Mouse (Mus musculus) embryo, embryonic 11.5 days (tissue): Measurements from ENCODE around the gene Olfml2a.

ENCODE experiments used
- DNase-seq: peaks from one replicate; pipeline ENCODE4 v3.0.0-alpha.2; 2012; ENCODE audit warnings: low read depth, low spot score

Olfml2a gene

GRCm38 (mm10) chr2:38938007-38938406 lies 6.2 kb downstream of the Olfml2a start:
- no peak for DNase-seq

GRCm38 (mm10) chr2:38939047-38939446 lies 7.3 kb downstream of the Olfml2a start:
- no peak for DNase-seq

DNA sequence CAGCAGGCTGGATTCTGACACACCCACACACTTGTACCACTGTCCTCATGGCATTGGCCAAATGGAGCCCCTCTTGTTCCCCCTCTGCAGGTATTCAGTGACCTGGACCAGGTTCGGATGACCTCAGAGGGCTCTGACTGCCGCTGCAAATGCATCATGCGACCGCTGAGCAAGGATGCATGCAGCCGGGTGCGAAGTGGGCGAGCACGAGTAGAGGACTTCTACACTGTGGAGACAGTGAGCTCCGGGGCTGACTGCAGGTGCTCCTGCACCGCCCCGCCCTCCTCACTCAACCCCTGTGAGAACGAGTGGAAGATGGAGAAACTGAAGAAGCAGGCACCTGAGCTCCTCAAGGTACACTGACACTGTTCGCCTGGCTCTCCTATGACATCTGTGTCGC lies 9.6 kb downstream of the Olfml2a start:
- no peak for DNase-seq

- DNase-seq = no peak
These were observed 10.1 kb downstream of the Olfml2a start for GRCm38 (mm10) chr2:38941898-38942297.

GRCm38 (mm10) chr2:38943161-38943560 lies 11.4 kb downstream of the Olfml2a start:
- no peak for DNase-seq

- no peak for DNase-seq
These were observed 12.2 kb downstream of the Olfml2a start for GRCm38 (mm10) chr2:38943977-38944376.

DNA sequence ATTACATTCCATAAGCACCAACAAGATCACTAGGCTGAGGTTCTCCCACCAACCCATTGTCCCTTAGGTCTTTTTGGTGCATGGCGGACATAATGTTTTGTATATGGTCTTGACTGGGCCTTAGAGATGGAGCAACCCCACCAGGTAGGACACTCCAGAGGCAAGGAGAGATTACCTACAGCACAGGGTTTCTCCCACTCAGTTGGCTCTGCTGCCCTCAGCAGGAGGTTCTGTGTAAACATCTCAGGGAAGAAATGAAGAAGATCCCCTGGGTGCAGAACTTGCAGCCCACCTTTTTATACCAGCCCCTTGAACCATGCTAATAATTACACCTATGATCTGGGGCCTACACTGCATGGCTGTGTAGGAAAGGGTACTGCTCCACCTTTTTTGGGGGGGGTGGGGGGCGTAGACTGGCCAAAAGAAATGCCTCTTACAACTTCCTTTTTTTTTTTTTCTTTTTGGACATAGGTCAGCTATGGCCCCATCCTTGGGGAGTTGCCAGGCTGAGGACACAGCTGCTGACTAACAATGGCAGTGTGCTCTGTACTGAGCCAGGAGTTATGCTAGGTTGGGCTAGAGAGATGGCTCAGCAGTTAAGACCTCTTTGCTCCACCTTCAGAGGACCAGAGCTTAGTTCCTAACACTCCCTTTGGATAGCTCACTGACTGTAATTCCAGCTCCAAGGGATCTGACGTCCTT lies 12.8 kb downstream of the Olfml2a start:
- no peak for DNase-seq

GRCm38 (mm10) chr2:38947566-38947965 lies 15.8 kb downstream of the Olfml2a start:
- no peak for DNase-seq

- no peak for DNase-seq
These were observed 18.5 kb downstream of the Olfml2a start for GRCm38 (mm10) chr2:38950281-38950719.

GRCm38 (mm10) chr2:38953152-38953883 lies 21.5 kb downstream of the Olfml2a start:
- no peak for DNase-seq

DNA sequence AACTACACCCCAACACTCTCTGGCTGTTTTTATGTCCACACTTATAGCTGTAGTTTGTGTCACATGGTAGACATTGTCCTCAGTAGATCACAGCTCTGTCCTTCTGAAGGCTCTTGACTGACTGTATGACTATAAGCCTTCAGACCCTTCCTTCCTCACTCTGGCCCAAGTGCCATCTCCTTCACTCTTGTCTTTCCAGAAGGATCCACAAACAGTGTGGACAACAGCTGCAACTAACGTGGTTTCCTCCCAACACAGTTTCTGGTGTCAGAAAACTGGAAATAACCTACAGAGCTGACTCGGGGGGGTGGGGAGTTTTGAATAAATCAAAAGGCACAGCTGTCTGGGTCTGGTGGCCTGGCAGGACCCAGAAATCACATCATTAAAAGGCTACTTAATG lies 24.3 kb downstream of the Olfml2a start:
- DNase-seq = no peak

DNA sequence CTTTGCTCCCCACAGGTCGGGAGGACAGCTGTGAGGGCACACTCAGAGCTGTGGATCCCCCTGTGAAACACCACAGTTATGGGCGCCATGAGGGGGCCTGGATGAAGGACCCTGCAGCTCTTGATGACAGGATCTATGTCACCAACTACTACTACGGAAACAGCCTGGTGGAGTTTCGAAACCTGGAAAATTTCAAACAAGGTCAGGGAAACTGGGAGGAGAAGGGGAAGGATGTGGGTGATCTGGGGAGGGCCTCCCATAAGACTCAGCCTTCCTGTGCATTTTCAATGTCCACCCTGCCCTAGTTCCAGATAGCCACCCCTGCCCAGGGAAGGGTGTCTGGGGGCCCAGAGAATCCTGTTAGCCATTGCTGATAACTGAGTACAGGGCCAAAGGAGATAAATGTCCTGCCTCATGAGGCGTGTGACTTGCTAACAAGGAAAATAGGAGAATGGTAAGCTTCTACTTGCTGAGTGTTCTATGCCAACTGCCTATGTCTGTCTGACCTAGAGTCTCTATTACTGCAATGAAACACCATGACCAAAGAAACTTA lies 26.0 kb downstream of the Olfml2a start:
- DNase-seq = no peak

DNA sequence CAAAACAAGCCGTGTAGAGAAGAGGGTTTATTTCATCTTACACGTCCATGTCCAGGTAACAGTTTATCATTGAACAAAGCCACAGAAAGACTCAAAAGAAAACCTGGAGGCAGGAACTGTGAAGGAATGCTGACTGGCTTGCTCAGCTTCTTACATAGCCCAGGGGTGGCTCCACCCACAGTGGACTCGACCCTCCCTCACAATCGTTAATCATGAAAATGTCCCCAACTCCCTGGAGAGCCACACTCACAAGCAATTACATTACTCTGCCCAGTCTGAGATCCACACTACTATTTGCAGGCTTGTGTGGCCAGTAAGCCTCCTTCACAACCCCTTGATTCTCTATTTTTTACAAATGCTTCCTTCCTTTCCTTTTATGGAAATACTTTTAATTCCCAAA lies 32.4 kb downstream of the Olfml2a start:
- peak; percentile 44 for DNase-seq

DNA sequence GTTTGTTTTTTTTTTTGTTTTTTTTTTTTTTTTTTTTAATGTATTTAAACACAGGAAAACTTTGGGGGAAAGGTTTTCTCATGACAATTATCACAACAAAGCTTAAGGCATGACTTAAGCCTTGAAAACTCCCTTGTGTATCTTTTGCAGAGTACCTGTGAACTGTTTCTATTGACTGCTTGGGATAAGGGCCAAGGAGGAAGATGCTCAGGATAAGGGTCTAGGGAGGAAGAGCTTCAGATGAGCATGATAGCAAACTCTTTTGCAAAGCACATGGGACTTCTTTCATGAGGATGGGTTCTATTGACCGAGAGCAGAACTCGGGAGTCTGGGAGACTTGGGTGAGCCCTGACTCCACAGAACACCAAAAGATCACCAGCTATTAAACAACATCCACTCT lies 37.9 kb downstream of the Olfml2a start:
- DNase-seq = no peak

DNA sequence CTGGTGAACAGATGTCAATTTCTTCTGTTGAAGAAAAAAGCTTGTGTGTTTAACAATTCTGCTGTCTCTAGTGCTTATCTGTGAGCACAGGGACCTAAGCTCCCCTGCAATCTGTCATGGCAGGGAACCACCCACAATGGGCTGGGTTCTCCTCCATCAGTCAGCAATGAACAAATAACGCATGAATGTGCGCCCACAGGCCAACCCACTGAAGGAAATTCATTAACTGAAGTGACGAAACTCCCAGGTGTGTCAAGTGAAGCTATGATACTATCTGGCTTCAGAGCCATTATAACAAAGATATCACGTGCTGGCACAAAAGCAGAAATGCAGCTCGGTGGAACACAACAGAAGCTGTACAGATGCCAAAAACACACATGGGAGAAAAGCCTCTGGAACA lies 38.3 kb downstream of the Olfml2a start:
- no peak for DNase-seq

- DNase-seq = no peak
These were observed 41.4 kb downstream of the Olfml2a start for GRCm38 (mm10) chr2:38973223-38973622.

DNA sequence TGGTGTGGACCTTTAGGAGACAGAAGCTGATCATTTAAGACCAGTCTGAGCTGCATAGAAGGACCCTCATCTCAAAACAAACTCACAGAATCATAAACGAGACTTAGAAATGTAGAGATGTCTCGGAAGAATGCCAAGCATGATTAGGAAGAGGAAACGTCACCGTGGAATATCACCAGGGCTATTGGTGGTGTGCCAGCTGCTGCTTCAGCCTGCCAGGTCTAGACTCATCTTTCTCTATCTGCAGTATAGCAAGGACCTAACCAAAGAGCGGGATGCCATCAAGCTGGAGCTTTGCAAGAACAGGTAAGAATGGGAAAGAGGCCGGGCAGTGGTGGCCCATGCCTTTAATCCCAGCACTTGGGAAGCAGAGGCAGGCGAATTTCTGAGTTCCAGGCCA lies 41.9 kb downstream of the Olfml2a start:
- DNase-seq = no peak

DNA sequence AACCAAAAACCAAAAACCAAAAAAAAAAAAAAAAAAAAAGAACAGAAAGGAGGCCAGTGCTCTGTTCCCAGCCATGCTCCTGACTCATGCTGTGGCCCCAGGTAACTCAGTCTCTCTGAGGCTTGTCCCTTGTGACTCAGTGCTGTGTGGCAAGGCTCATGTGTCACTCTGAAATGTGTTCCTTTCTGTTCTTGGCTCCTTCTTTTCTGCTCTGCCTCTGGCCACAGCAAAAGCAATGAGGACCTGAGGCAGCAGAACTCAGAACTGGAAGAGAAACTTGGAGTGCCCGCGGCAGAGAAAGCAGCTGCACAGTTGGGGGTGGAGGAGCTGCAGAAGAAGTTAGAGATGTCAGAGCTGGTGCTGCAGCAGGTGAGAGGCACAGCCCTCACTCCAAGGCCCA lies 42.4 kb downstream of the Olfml2a start:
- no peak for DNase-seq

GRCm38 (mm10) chr2:38975181-38975580 lies 43.4 kb downstream of the Olfml2a start:
- no peak for DNase-seq

DNA sequence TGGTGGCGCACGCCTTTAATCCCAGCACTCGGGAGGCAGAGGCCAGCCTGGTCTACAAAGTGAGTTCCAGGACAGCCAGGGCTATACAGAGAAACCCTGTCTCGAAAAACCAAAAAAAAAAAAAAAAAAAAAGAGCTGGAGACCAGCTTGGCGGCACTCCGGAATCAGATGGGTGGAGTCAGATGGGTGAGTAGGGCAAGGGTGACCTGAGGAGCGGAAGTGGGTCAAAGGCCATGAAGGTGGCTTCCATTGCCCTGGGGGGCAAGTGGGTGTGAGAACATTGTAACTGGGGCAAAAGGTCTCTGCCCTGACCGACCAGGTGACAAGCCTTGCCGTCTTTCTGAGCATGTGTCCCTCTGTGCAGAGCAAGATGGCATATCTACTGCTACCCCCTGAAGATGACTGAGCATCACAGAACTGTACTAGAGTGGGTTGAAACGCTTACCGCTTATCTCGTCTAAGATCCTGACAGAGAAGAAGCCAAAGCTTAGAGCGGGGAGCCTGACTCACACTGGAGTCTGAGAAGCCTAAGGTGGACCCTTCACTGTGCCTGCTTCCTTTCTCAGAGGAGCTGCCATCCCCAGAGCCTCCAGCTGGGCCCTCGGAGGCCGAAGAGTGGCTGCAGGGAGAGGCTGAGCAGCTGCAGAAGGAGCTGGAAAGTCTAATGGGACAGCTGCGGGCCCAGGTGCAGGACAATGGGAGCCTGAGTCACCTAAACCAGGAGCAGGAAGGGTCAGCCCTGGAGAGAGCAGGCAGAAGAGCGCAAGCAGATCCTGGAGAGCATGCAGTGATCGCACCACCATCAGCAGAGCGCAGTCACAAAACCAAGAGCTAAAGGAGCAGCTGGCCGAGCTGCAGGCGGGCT lies 44.4 kb downstream of the Olfml2a start:
- no peak for DNase-seq

DNA sequence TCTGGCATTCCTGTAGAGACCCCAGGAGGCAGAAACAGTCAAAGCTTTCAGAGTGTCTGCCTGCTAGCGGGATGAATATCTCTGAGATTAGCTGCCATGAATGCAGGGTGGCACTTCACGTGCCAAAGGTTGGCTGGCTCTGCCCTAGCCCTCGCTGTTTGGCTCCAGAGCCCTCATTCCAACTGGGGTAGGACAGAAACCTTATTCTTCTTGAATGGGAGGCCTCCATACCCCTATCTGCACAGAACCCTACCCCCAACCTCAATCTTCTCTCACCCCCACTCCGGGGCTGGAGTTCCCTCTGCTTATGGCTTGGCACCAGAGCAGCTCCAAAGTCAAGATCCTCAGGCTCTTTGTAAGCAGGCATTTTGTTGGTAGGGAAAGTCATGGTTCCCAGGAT lies 46.1 kb downstream of the Olfml2a start:
- DNase-seq = no peak

GRCm38 (mm10) chr2:38983456-38983855 lies 51.7 kb downstream of the Olfml2a start:
- DNase-seq = no peak
